Mouse (Mus musculus): Measurements from ENCODE around the gene Dennd2d. TPM values are rescaled to one million over a fixed set of nuclear protein-coding genes. Genes with fewer than 3 reads are reported as not detected.

The Dennd2d gene
- total RNA-seq (2021), result under 1 TPM; 0.72 to 0.93 TPM
- long read RNA-seq, experiment 1, full-length matches to known transcripts, result 1 of 2 reads
- long read RNA-seq, experiment 1, partial matches to known transcripts, result 0 of 2 reads
- long read RNA-seq, experiment 1, other reads (novel, unspliced or antisense), result 1 of 2 reads
- long read RNA-seq, experiment 2, full-length matches to known transcripts, result 1 of 1 reads
- long read RNA-seq, experiment 2, partial matches to known transcripts, result 0 of 1 reads
- long read RNA-seq, experiment 2, other reads (novel, unspliced or antisense), result 0 of 1 reads

DNA sequence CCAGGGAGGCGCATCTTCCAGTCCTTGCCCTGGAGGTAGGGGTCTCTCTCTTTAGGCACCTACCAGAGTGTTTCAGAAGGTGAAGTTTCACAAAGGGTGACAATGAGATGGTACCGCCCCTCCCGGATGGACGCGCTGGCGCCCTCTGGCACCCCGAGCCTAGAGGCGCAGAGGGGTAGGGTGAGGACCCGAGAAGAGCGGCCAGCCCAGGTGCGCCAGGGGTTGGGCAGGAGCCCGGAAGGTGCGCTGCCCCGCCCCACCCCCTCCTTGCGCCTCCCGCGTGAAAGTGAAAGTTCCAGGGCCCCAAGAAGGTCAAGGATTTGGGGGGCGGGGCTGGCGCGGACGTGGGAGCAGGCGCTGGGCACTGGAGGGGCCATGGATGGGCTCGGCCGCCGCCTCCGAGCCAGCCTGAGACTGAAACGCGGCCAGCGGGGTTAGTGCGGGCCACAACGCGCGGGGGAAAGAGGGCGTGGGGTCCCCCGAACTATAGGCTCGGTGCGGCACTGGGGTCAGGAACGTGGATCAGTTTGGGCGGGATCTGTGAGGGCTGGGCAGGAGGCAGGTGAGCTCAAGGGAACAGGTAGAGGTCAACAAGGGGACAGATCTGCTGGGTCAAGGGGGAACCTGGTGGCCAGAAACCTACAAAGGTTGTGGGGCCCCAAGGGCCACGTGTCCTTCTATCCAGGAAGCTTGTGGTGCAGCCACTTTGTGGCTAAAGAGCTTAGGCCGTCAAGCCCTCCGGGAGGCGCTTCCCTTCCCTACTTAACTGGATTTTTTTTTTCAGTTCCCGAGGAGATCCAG is at the start of gene Dennd2d:
Gene Dennd2d (plus strand): TSS at position 125 of the 801 bp plus-strand sequence.
- intact Hi-C loops (cut with DNase I), result no loop called here
- DNase-seq, result peak; percentile 30

- DNase-seq, result peak in 1 of 2 experiments; percentile 31
- intact Hi-C loops (cut with DNase I), result loop anchor here (2.0 to 10.0 kb wide), 2 partner anchors 456 to 774 kb away; no protein-coding TSS in a partner anchor
Measured at GRCm38 (mm10) chr3:106448571-106448970, 33.6 kb upstream of the Dennd2d start.

GRCm38 (mm10) chr3:106448995-106449394 is 33.2 kb upstream of the Dennd2d start:
- no peak for DNase-seq
- intact Hi-C loops (cut with DNase I), result loop anchor here (2.0 to 10.0 kb wide), 2 partner anchors 456 to 774 kb away; no protein-coding TSS in a partner anchor

DNA sequence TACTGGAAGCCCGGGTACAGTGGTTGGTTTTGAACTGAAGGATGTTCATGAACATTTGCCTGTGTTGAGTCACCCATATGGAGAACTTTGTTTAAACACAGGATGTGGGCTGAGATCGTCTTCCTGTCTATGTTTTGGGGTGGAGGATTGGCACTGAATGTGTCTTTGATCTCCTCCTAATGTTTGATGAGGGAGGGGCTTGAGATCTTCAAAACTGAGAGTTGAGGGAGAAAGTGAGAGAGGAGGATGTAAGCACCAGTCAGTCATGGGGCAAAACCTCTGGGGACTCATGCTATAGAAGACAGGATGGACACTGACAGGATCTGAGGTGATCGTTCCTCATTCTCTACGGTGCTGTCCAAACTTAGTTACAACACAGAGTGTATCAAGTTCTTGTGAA is 32.6 kb upstream of the Dennd2d start:
- no peak for DNase-seq
- intact Hi-C loops (cut with DNase I), result loop anchor here (2.0 to 10.0 kb wide), 2 partner anchors 457 to 775 kb away; no protein-coding TSS in a partner anchor

DNA sequence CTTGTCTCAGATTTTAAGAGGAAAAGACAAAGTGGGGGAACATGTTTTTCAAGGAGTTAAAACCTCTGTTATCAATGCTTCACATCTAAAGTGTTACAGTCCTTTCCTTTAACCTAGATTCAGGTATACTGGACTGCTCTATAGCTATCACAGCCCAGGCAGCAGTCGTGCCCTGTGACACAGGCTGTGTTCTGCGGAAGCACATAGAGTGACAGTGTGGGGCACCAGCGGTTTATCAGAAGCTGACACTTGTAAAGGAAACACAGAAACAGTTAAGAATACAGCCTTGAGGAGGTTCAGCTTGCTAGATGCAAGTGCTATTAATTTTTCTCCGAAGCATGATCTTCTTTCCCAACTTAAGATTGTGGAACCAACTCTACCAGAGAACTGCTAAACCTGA is 29.6 kb upstream of the Dennd2d start:
- no peak for DNase-seq
- intact Hi-C loops (cut with DNase I), result no loop called here

- no peak for DNase-seq
- intact Hi-C loops (cut with DNase I), result no loop called here
Measured at GRCm38 (mm10) chr3:106457298-106457869, 24.8 kb upstream of the Dennd2d start.

DNA sequence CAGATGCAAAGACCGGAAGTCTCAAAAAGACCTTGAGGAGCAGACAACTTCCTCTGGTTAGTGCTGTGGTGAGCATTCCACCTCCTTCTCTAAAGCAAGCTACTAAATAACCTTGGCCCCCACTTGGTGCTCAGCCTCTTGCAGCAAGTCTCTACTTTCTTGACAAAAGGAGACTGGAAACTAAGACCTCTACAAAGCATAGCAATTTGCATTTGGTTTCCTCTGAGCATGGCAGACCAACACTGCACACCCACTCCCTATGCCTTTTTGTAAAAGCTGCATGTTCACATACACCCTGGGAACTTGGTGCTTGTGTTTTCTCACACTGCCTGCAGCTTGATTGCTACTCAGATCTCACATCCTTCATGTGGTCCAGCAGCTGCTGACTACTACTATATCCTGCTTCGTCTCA is 20.1 kb upstream of the Dennd2d start:
- intact Hi-C loops (cut with DNase I), result no loop called here
- DNase-seq, result no peak

- intact Hi-C loops (cut with DNase I), result no loop called here
- no peak for DNase-seq
Measured at GRCm38 (mm10) chr3:106462493-106462892, 19.7 kb upstream of the Dennd2d start.

- DNase-seq, result no peak
- intact Hi-C loops (cut with DNase I), result no loop called here
Measured at GRCm38 (mm10) chr3:106464750-106465149, 17.5 kb upstream of the Dennd2d start.

- intact Hi-C loops (cut with DNase I), result no loop called here
- DNase-seq, result no peak
Measured at GRCm38 (mm10) chr3:106474210-106474609, 8.0 kb upstream of the Dennd2d start.

DNA sequence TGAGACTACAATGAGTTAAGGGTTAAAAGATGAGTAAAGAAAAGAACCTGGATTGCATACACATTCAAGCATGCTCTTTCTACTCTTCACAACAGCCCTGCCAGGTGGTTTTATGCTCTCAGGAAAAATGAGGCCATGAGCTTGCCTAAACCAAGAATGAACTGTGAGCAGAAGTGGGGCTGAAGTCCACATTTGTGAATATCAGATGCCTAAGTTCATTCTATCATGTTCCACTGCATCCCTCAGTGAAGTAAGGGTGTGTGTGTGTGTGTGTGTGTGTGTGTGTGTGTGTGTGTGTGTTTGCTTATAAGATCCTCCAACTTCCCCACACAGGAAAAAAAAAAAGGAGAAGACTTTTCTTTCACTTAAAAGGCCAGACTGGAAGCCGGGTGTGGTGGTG is 5.3 kb upstream of the Dennd2d start:
- DNase-seq, result no peak
- intact Hi-C loops (cut with DNase I), result no loop called here

- intact Hi-C loops (cut with DNase I), result no loop called here
- no peak for DNase-seq
Measured at GRCm38 (mm10) chr3:106483297-106483696, 1.1 kb downstream of the Dennd2d start.

DNA sequence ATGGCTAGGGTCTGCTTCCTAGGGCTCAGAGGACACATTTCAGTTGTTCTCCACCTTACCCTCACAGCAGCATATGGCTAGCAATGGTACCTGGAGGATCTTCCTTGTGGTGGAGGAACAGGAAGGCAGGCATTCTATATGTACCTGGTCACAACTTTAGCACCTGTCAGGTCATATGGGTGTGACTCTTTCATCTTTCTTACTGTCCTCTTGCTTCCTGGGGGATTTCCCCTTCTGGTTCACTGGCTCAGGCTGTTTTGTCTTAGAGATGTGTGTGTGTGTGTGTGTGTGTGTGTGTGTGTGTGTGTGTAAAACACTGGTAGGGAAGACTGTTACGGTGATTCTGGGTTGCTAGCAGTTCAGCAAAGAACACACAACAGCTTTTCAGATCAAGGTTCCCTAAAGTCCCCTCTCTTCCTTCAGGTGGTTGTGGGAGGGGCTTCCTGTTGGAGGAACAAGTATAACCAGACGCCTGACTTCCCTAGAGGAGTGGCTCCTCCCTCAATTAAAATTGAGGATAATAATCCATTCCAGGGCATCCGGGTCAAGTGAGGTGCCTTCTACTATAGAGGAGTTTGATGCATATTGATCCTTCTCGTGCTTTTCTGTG is 1.7 kb downstream of the Dennd2d start:
- intact Hi-C loops (cut with DNase I), result no loop called here
- no peak for DNase-seq

DNA sequence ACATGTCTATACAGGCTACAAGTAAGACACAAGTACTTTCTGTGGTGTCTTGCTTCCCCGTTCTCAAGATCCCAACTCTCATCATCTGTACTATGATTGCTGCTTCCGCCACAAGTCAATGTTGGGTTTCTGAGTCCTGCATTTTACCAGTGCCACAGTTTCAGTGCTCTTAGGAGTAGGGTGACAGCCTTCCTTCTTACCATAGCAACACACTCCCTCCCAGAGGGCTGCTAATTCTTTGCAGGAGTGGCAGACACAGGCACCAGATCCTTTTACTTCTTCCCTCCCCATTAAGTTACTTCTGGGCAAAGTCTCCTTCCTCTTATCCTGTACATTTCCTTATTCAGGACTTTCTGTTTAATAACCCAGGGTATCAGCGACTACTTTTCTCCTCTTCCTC is 2.7 kb downstream of the Dennd2d start:
- intact Hi-C loops (cut with DNase I), result no loop called here
- DNase-seq, result no peak

DNA sequence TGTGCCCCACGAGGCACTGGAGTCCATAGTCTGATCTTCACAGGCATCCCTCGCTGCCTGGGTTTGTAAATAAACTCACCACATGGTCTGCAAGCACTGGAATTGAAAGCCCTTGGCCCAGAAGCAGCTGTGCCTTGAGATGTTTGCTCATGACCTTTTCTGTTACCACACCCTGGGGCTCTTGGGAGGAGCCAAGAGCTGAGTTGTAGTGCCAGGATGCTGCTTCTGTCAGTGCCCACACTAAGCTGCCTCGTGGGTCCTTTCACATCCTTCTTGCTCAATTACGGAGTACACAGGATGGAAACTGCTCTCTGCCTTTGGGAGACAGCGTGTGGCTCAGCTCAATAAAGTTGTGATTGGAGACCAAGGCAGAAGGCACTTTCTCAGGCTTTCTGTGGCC is 3.6 kb downstream of the Dennd2d start:
- no peak for DNase-seq
- intact Hi-C loops (cut with DNase I), result no loop called here

DNA sequence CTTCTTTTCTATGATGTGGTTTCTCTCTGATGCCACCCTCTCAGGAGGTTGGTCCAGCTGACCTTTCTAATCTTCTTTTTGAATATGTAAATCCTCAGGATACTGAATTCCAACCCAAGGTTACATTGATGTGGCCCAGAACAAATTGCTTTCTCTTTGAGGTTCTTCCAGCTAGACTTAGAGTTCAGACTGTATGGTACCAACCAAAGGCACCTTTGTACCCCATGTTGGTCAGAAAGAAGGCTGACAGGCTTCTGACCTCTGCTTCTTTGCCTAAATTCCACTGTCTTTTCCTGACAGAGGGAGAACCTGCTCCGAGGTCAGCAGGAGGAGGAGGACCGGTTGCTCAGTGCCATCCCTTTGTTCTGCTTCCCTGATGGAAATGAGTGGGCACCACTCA is 5.3 kb downstream of the Dennd2d start:
- DNase-seq, result no peak
- intact Hi-C loops (cut with DNase I), result no loop called here

DNA sequence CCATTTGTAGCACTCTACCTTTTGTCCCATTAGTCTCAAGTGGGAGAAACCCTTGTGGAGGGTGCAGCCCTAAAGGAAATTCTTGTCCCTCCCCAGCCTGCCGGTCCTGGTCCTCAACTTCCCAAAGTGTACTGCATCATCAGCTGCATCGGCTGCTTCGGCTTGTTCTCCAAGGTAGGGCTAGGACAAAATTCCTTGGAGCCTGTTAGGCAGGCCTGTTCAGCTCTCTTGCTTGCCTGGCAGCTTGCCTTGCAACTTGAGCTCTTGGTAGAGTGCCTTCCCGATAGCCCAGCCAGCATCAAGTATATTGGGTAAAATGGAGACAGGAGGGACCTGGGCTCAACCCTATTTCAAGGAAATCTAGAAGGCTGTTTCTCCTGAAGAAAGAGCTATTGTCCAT is 8.0 kb downstream of the Dennd2d start:
- DNase-seq, result no peak
- intact Hi-C loops (cut with DNase I), result no loop called here

- intact Hi-C loops (cut with DNase I), result no loop called here
- DNase-seq, result no peak
Measured at GRCm38 (mm10) chr3:106492723-106493122, 10.5 kb downstream of the Dennd2d start.

DNA sequence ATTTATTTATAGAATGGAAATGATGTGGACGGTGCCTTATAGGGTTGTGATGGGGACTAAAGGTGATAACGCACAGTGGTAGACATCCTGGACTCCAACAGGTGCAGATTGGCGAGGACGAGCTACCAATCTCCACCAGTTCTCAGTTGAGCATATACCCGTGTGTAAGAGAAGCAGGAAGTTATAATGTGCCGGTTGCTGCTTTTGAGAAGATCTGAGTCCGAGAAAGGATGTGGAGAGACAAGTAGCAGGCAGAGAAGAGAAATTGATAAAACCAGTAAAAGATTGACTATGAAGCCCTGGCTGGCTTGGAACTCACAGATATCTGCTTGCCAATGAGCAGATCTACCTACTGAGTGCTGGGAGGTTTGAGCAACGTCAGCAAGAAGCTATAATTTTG is 11.0 kb downstream of the Dennd2d start:
- intact Hi-C loops (cut with DNase I), result no loop called here
- DNase-seq, result no peak

DNA sequence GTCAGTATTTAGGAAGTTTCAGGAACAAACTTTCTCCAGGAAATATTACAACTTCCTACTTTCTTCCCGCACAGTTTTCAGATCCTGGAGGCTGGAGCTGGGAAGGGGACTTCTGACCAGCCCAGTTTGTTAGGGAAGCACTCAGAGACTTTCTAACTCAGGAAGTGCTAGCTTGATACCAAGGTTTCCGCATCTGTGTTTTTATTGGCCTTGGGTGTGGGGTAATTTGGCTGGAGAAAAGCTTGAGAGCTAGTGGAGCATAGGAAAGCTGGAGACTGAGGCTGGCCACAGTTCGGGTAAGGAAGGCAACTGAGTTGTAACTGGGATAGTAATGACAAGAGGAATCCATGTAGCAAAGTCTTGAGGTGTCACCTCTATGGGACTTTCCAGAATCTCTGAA is 11.7 kb downstream of the Dennd2d start:
- intact Hi-C loops (cut with DNase I), result no loop called here
- DNase-seq, result peak in 1 of 2 experiments; percentile 12

DNA sequence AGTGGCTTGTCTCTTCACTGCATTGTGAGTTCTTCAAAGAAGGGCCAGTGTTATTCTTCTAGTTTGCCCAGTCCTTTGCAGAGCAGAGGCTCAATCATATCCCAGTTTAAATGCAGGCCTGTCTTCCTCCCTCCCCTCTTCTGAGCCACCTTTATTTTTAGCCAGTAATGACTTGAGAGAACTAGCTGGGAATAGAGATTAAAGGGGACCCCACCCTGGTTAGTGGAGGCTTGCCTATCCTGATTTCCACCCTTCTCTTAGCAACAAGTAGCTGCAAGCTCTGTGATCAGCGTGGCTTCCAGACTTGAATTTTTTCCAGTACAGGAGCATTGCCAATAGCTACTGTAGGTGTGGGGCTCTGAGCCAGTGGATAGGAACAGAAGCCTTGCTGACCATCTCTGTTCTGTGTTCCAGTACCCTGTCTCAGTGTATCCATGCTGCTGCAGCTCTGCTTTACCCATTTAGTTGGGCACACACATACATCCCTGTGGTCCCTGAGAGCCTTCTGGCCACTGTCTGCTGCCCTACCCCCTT is 12.3 kb downstream of the Dennd2d start:
- DNase-seq, result peak in 1 of 2 experiments; percentile 33
- intact Hi-C loops (cut with DNase I), result no loop called here
